In the genomic region with DNA sequence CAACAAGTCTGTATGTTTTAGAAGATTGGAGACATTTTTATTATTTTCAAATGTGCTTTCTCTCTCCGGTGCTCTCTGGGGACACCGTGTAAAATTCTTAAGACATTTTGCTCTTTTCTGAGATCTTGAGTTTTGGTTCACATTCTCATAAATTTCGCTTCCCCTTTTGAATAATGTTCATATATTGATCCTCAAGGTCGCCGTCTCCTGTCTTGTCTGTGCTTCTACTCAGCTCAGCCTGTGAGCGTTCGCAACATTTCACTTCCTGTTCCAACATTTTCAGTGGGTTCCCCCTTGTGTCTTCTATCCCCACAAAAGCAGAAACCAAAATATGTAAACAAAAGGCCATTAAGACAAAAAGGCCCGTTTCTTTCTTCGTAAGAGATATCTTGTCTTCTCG, we compare ENCODE assay signal across 30 mouse cellular contexts.
"Had no signal": no experiment of that assay in that cellular context is flagged by ENCODE, and none has a peak within 500 bp of the region (broad histone marks: within the 10 kb centered on the region; RNA-seq: fewer than 3 reads in every experiment).

No protein-coding gene starts in this region.

- H3K27me3 ChIP-seq: limb, embryonic 12.5 days; limb, embryonic 13.5 days; limb, embryonic 15.5 days; liver, embryonic 12.5 days; liver, embryonic 13.5 days; liver, embryonic 15.5 days; lung, embryonic 15.5 days; megakaryocyte, embryonic 14.5 days; midbrain, embryonic 12.5 days; midbrain, embryonic 13.5 days; midbrain, embryonic 15.5 days; neural tube, embryonic 12.5 days had no signal

- H3K9me3 ChIP-seq: limb, embryonic 10.5 days; limb, embryonic 12.5 days; limb, embryonic 13.5 days; limb, embryonic 15.5 days; liver, embryonic 12.5 days; liver, embryonic 13.5 days; lung, embryonic 15.5 days; midbrain, embryonic 10.5 days; midbrain, embryonic 12.5 days; midbrain, embryonic 13.5 days; midbrain, embryonic 15.5 days; neural tube, embryonic 12.5 days had no signal

- H3K36me3 ChIP-seq: limb, embryonic 10.5 days; limb, embryonic 12.5 days; limb, embryonic 13.5 days; limb, embryonic 15.5 days; liver, embryonic 12.5 days; liver, embryonic 13.5 days; liver, embryonic 15.5 days; lung, embryonic 15.5 days; midbrain, embryonic 10.5 days; midbrain, embryonic 12.5 days; midbrain, embryonic 13.5 days; midbrain, embryonic 15.5 days; neural tube, embryonic 12.5 days had no signal

- H3K4me2 ChIP-seq: limb, embryonic 12.5 days; limb, embryonic 13.5 days; limb, embryonic 15.5 days; liver, embryonic 11.5 days; liver, embryonic 12.5 days; liver, embryonic 13.5 days; liver, embryonic 15.5 days; lung, embryonic 14.5 days; lung, embryonic 15.5 days; midbrain, embryonic 11.5 days; midbrain, embryonic 12.5 days; midbrain, embryonic 13.5 days; midbrain, embryonic 15.5 days; neural tube, embryonic 12.5 days had no signal

- H3K9ac ChIP-seq: limb, embryonic 12.5 days; limb, embryonic 13.5 days; limb, embryonic 15.5 days; liver, embryonic 12.5 days; liver, embryonic 13.5 days; liver, embryonic 14.5 days; liver, embryonic 15.5 days; liver, postnatal 0 days; lung, embryonic 14.5 days; lung, embryonic 15.5 days; midbrain, embryonic 12.5 days; midbrain, embryonic 13.5 days; midbrain, embryonic 15.5 days; neural tube, embryonic 12.5 days had no signal

- H3K27ac ChIP-seq: limb, embryonic 10.5 days; limb, embryonic 12.5 days; limb, embryonic 13.5 days; limb, embryonic 15.5 days; liver, embryonic 12.5 days; liver, embryonic 13.5 days; liver, embryonic 14.5 days; liver, embryonic 15.5 days; lung, embryonic 15.5 days; macrophage; midbrain, embryonic 10.5 days; midbrain, embryonic 12.5 days; midbrain, embryonic 13.5 days; midbrain, embryonic 15.5 days; neural tube, embryonic 12.5 days had no signal

- DNase-seq: left cerebral cortex, postnatal 4 days; liver; liver, embryonic 13.5 days; liver, postnatal 0 days; lung, adult 18-20 months; lung, adult 2 months; lung, embryonic 14.5 days; lung, postnatal 10 days; lung, postnatal 14 days; lung, postnatal 36 days; lung, postnatal 4 days; midbrain, embryonic 14.5 days had no signal

- H3K4me3 ChIP-seq: limb, embryonic 10.5 days; limb, embryonic 12.5 days; limb, embryonic 13.5 days; limb, embryonic 15.5 days; liver, embryonic 12.5 days; liver, embryonic 13.5 days; liver, embryonic 15.5 days; lung, embryonic 15.5 days; megakaryocyte, embryonic 14.5 days; midbrain, embryonic 10.5 days; midbrain, embryonic 12.5 days; midbrain, embryonic 13.5 days; midbrain, embryonic 15.5 days; myocyte; neural tube, embryonic 12.5 days had no signal

- H3K4me1 ChIP-seq: limb, embryonic 12.5 days; limb, embryonic 13.5 days; limb, embryonic 15.5 days; liver, embryonic 12.5 days; liver, embryonic 13.5 days; liver, embryonic 15.5 days; lung, embryonic 15.5 days; megakaryocyte, embryonic 14.5 days; midbrain, embryonic 10.5 days; midbrain, embryonic 12.5 days; midbrain, embryonic 13.5 days; midbrain, embryonic 15.5 days; neural tube, embryonic 12.5 days had no signal
